In the genomic region with DNA sequence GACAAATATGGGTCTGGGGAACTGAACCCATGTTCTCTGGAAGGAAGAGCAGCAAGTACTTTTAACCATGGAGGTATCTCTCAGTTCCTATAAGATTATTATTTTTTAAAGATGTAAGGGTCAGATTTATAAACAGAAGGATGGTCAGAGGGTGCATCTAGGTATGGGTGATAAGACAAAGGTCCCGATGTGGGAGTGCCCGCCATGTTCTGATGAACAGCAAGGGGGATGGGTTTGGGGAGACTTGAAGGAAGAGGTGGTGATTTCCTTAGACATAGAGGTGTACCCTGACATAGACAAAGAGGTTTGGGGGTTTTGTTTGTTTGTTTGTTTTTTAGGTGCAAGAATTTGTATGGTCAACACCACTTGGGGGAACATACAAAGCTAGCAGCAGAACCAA, we compare ENCODE assay signal across 8 mouse cellular contexts. TPM values are rescaled to one million over a fixed set of nuclear protein-coding genes. Genes with fewer than 3 reads are reported as not detected.
DNase-seq lines count a peak whose midpoint lies in the region; ATAC-seq and TF ChIP-seq lines count a peak whose summit lies in the region.

No protein-coding gene starts in this region.

- TF ChIP-seq CTCF in kidney, postnatal 0 days (IDR thresholded peaks at IDR 0.05; ENCODE audit: low read depth), result no peak

- no peaks in the 10 kb centered on the region for H3K9me3 ChIP-seq in kidney, postnatal 0 days (replicated peaks; ENCODE audit: low read length)
- no peaks in the 10 kb centered on the region for H3K9me3 ChIP-seq in embryonic facial prominence, embryonic 14.5 days (ENCODE audit: control insufficient read depth, low read length)
- no peaks in the 10 kb centered on the region for H3K9me3 ChIP-seq in hindbrain, embryonic 14.5 days (ENCODE audit: control insufficient read depth, low read length)
- no peaks in the 10 kb centered on the region for H3K9me3 ChIP-seq in midbrain, embryonic 13.5 days

- H3K27me3 ChIP-seq in kidney, postnatal 0 days (ENCODE audit: insufficient read depth, low read length), result no peaks in the 10 kb centered on the region
- H3K27me3 ChIP-seq in embryonic facial prominence, embryonic 14.5 days (replicated peaks; ENCODE audit: control insufficient read depth, insufficient read depth, low read length), result no peaks in the 10 kb centered on the region
- no peaks in the 10 kb centered on the region for H3K27me3 ChIP-seq in hindbrain, embryonic 14.5 days (ENCODE audit: control insufficient read depth, insufficient read depth, low read length)
- H3K27me3 ChIP-seq in midbrain, embryonic 13.5 days, result peaks cover 13% of the 10 kb centered on the region

- H3K36me3 ChIP-seq in kidney, postnatal 0 days (ENCODE audit: insufficient read depth, low read length), result no peaks in the 10 kb centered on the region
- H3K36me3 ChIP-seq in embryonic facial prominence, embryonic 14.5 days (ENCODE audit: control insufficient read depth, insufficient read depth, low read length), result no peaks in the 10 kb centered on the region
- H3K36me3 ChIP-seq in hindbrain, embryonic 14.5 days (replicated peaks; ENCODE audit: control insufficient read depth, insufficient read depth), result no peaks in the 10 kb centered on the region
- H3K36me3 ChIP-seq in midbrain, embryonic 13.5 days, result 0 out of 2 replicates have a peak, but pooled peaks cover 3% of the 10 kb centered on the region

- H3K9ac ChIP-seq in kidney, postnatal 0 days (ENCODE audit: low read depth, low read length), result no peak overlapping the region
- H3K9ac ChIP-seq in embryonic facial prominence, embryonic 14.5 days (ENCODE audit: low read depth, low read length), result no peak overlapping the region
- 0 out of 2 replicates have a peak overlapping the region, but pooled peaks have one; percentile 71 for H3K9ac ChIP-seq in hindbrain, embryonic 14.5 days
- H3K9ac ChIP-seq in midbrain, embryonic 13.5 days (replicated peaks), result no peak overlapping the region

- no peak for DNase-seq in kidney, postnatal 0 days (ENCODE audit: low spot score)
- DNase-seq in kidney, adult 9 months, result no peak
- no peak for DNase-seq in embryonic facial prominence, embryonic 14.5 days (ENCODE audit: low spot score)
- DNase-seq in hindbrain, embryonic 14.5 days (ENCODE audit: low spot score), result no peak
- DNase-seq in layer of hippocampus, postnatal 10 days (ENCODE audit: low spot score in 2 of 2), result no peak
- no peak for DNase-seq in layer of hippocampus, postnatal 14 days (ENCODE audit: low spot score in 2 of 2)
- no peak for DNase-seq in cerebellum, adult 8-10 months

- no peak for ATAC-seq in kidney, postnatal 0 days (replicated peaks; ENCODE audit: low FRiP score, low read depth)
- ATAC-seq in embryonic facial prominence, embryonic 14.5 days (ENCODE audit: low read depth), result no peak
- ATAC-seq in hindbrain, embryonic 14.5 days (ENCODE audit: low FRiP score), result no peak
- no peak for ATAC-seq in midbrain, embryonic 13.5 days

- H3K4me3 ChIP-seq in kidney, postnatal 0 days (replicated peaks; ENCODE audit: low read depth, low read length), result no peak overlapping the region
- H3K4me3 ChIP-seq in embryonic facial prominence, embryonic 14.5 days (ENCODE audit: low read depth, low read length), result peak overlapping the region; percentile 77
- no peak overlapping the region; the same call in 1 of the 2 replicates for H3K4me3 ChIP-seq in hindbrain, embryonic 14.5 days (replicated peaks; ENCODE audit: low read length)
- H3K4me3 ChIP-seq in midbrain, embryonic 13.5 days (replicated peaks), result peak overlapping the region; percentile 60

- H3K27ac ChIP-seq in kidney, postnatal 0 days, result no peak overlapping the region
- H3K27ac ChIP-seq in embryonic facial prominence, embryonic 14.5 days (replicated peaks; ENCODE audit: low read depth, low read length), result no peak overlapping the region
- H3K27ac ChIP-seq in hindbrain, embryonic 14.5 days, result no peak overlapping the region
- no peak overlapping the region for H3K27ac ChIP-seq in midbrain, embryonic 13.5 days

- H3K4me1 ChIP-seq in kidney, postnatal 0 days (replicated peaks; ENCODE audit: insufficient read depth, low read length), result 0 out of 2 replicates have a peak, but pooled peaks cover 8% of the 10 kb centered on the region
- peaks cover 19% of the 10 kb centered on the region for H3K4me1 ChIP-seq in embryonic facial prominence, embryonic 14.5 days (ENCODE audit: control insufficient read depth, insufficient read depth, low read length)
- peaks cover 20% of the 10 kb centered on the region for H3K4me1 ChIP-seq in hindbrain, embryonic 14.5 days (replicated peaks; ENCODE audit: control insufficient read depth, insufficient read depth, low read length)
- peaks cover 39% of the 10 kb centered on the region for H3K4me1 ChIP-seq in midbrain, embryonic 13.5 days (replicated peaks)

- peak overlapping the region; percentile 96; the same call in 1 of the 2 replicates for H3K4me2 ChIP-seq in kidney, postnatal 0 days (ENCODE audit: low read length)
- H3K4me2 ChIP-seq in embryonic facial prominence, embryonic 14.5 days (ENCODE audit: low read depth, low read length), result peak overlapping the region; percentile 84
- peak overlapping the region; percentile 71 for H3K4me2 ChIP-seq in hindbrain, embryonic 14.5 days (replicated peaks)
- H3K4me2 ChIP-seq in midbrain, embryonic 13.5 days (replicated peaks), result peak overlapping the region; percentile 87

- WGBS in kidney, postnatal 0 days, result 72% methylated on average over 2 of the region's 2 CpGs
- 60% methylated on average over 2 of the region's 2 CpGs for WGBS in embryonic facial prominence, embryonic 14.5 days
- 74% methylated on average over 2 of the region's 2 CpGs for WGBS in hindbrain, embryonic 14.5 days
- WGBS in midbrain, embryonic 13.5 days, result 55% methylated on average over 2 of the region's 2 CpGs

RNA-seq across cellular contexts. Expression of a gene that starts 1.6 kb away (rescaled TPM):
- 18.4 and 19.2 TPM in 2 replicates for polyA plus RNA-seq in kidney, postnatal 0 days (2015; fragmentation: Nextera tagmentation; extraction: Ambion mirVana)
- polyA plus RNA-seq in embryonic facial prominence, embryonic 14.5 days (2014; fragmentation: Nextera tagmentation; extraction: Ambion mirVana), result 19.7 and 22.5 TPM in 2 replicates
- 8.8 and 9.8 TPM in 2 replicates for polyA plus RNA-seq in hindbrain, embryonic 14.5 days (2014; fragmentation: Nextera tagmentation; extraction: Ambion mirVana)
- polyA plus RNA-seq in midbrain, embryonic 13.5 days (2015; fragmentation: Nextera tagmentation; extraction: Ambion mirVana), result 13.0 and 15.6 TPM in 2 replicates
- total RNA-seq in layer of hippocampus, postnatal 10 days (2021), result 10 to 100 TPM; 10.9 to 11.2 TPM
- total RNA-seq in layer of hippocampus, postnatal 14 days (2021), result 1 to 10 TPM; 9.4 to 9.9 TPM

Comparison
In these comparisons a context has a peak if more than half of its experiments do, and no peak if none do; other contexts are left out.
1. H3K4me3 ChIP-seq: peak in embryonic facial prominence, embryonic 14.5 days (single experiment) and midbrain, embryonic 13.5 days (single experiment); none in kidney, postnatal 0 days (single experiment) and hindbrain, embryonic 14.5 days (single experiment).
2. Peak in every context shown above with its lines, with median percentiles within 50 percentile points of each other: H3K4me2 ChIP-seq.